Mouse (Mus musculus) adrenal gland, postnatal 36 days (tissue): ENCODE data around the gene Herc2. TPM values are rescaled to one million over a fixed set of nuclear protein-coding genes. Genes with fewer than 3 reads are reported as not detected.
A peak's percentile ranks its signal among the peaks of the same experiment; 100 is the strongest.

Experiments
- DNase-seq, 2 experiments: peaks; one replicate each; pipeline ENCODE4 v3.0.0; 2021; ENCODE audit warnings: mixed read lengths in 1 of 2
- total RNA-seq, 2 experiments: library from RNA; stranded (reverse); gene quantifications; 2 replicates each; pipeline ENCODE4 v1.2.3; 2021

Herc2 gene
- total RNA-seq, 2 experiments from 2014 or later, result 64.1 to 82.4 TPM

- no peak for DNase-seq
Observed at GRCm38 (mm10) chr7:56066634-56067033, 16.6 kb downstream of the Herc2 start.

GRCm38 (mm10) chr7:56071724-56072123 lies 21.7 kb downstream of the Herc2 start:
- no peak for DNase-seq

DNA sequence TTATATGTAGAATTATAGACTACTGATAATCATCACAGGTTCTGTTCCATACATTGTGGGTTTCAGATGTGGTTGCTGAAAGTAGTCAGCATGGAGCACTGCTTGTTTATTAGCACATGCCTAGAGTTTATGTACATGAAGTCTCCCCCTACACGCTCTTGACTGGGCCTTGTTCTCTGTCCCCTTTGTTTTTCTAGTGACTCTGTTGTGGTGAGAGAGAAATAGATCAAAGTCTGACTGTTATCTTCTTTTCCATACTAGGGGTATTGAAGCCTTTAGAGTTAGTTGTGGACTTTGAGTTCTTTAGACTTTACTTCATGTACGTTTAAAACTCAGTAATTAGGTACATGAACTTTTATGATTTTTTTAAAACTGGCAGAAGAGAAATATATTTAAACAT lies 33.0 kb downstream of the Herc2 start:
- DNase-seq, result no peak

DNA sequence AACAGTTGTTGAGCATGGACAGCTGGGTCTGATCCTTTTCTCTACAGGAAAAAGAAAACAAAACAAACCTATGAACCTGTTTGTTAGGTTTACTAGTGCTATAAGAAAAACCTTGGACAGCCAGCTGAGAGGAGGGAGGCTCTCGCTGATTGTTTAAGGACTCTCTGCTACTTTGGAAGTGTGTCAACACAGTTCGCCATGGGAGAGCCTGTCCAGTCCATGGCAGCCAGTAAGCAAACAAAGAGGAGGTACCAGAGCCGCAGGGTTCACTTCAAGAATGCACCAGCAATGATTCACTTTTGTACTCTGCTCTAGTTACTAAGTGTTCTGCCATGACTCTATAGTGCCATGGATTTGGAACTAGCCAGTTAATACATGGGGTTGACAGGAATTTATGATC lies 39.1 kb downstream of the Herc2 start:
- DNase-seq, result no peak

- DNase-seq, result no peak
Observed at GRCm38 (mm10) chr7:56091445-56091844, 41.4 kb downstream of the Herc2 start.

GRCm38 (mm10) chr7:56102293-56102847 lies 52.4 kb downstream of the Herc2 start:
- no peak for DNase-seq

GRCm38 (mm10) chr7:56112999-56113398 lies 63.0 kb downstream of the Herc2 start:
- DNase-seq, result no peak

DNA sequence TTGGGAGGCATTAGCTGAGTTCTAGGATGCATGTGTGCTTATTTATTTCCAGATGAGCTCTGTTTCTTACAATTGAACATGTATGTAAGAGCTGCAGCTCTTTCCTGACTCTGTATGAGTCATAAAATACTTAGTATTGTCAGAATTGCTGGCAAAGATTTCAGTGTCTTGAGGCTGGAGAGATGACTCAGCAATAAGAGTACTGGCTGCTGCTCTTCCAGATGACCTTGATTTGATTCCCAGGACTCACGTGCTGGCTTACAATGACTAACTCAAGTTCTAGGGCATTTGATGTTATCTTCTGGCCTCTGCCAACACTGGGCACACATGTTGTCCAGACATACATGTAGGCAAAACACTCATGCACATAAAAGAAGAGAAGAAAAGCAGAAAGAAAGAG lies 64.2 kb downstream of the Herc2 start:
- DNase-seq, result peak; percentile 61 to 66

GRCm38 (mm10) chr7:56120968-56121367 lies 71.0 kb downstream of the Herc2 start:
- DNase-seq, result no peak

- no peak for DNase-seq
Observed at GRCm38 (mm10) chr7:56121425-56121824, 71.4 kb downstream of the Herc2 start.

GRCm38 (mm10) chr7:56128080-56128479 lies 78.1 kb downstream of the Herc2 start:
- DNase-seq, result no peak

DNA sequence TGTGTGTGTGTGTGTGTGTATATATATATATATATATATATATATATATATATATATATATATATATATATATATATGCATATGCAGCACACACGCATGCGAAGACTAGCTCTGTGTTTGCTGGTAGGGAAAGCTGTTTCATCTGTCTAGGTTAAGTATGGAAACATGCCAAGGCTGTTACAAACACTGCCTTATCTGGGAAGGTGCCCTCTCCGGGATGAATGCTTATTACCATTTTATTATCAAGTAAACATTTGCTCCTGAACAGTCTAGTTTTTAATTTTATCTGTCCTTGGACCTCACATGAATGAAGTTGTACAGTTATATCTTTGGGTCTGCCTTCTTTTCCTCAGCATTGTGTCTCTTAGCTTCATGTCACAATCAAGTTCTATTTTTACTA lies 79.6 kb downstream of the Herc2 start:
- DNase-seq, result no peak

- no peak for DNase-seq
Observed at GRCm38 (mm10) chr7:56131548-56131947, 81.6 kb downstream of the Herc2 start.

- DNase-seq, result peak; percentile 22 to 31
Observed at GRCm38 (mm10) chr7:56138706-56139105, 88.7 kb downstream of the Herc2 start.

DNA sequence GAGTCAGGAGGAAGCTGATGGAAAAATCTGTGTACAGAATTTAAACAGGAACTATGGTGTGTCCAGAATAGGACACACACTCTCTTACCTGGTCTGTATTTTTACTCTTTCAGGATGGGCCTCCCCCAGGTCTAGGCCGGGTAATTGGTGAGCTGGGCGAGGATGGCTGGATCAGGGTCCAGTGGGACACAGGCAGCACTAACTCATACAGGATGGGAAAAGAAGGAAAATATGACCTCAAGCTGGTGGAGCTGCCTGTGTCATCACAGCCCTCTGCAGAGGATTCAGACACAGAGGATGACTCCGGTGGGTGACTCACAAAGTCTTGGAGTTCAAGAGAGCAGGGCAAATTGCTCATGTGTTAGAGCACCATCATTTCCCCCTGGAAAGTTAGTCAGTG lies 96.4 kb downstream of the Herc2 start:
- peak in 1 of 2 experiments; percentile 11 for DNase-seq

- no peak for DNase-seq
Observed at GRCm38 (mm10) chr7:56148925-56149324, 98.9 kb downstream of the Herc2 start.

GRCm38 (mm10) chr7:56151885-56152676 lies 102.1 kb downstream of the Herc2 start:
- DNase-seq, result no peak

- DNase-seq, result no peak
Observed at GRCm38 (mm10) chr7:56153161-56153560, 103.2 kb downstream of the Herc2 start.

GRCm38 (mm10) chr7:56153625-56154024 lies 103.6 kb downstream of the Herc2 start:
- DNase-seq, result peak; percentile 52 to 58

DNA sequence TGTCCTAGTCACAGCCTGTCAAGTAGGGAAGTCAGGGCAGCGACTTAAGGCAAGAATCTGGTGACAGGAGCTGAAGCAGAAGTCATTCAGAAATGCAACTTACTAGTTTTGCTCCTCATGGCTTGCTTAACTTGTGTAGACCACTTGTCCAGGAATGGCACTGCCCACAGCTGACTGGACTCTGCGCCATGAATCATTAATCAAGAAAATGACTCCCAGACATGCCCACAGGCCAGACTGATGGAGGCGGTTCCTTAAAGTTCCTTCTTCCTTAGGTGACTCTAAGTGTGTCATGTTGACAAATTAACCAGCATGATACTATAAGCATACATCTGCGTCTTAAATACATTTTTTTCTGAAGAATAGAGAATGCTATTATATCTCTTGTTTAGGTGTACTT lies 113.3 kb downstream of the Herc2 start:
- DNase-seq, result no peak

- DNase-seq, result no peak
Observed at GRCm38 (mm10) chr7:56168713-56169112, 118.7 kb downstream of the Herc2 start.

GRCm38 (mm10) chr7:56177371-56177770 lies 127.4 kb downstream of the Herc2 start:
- no peak for DNase-seq

- peak; percentile 52 to 59 for DNase-seq
Observed at GRCm38 (mm10) chr7:56191041-56191440, 141.0 kb downstream of the Herc2 start.

DNA sequence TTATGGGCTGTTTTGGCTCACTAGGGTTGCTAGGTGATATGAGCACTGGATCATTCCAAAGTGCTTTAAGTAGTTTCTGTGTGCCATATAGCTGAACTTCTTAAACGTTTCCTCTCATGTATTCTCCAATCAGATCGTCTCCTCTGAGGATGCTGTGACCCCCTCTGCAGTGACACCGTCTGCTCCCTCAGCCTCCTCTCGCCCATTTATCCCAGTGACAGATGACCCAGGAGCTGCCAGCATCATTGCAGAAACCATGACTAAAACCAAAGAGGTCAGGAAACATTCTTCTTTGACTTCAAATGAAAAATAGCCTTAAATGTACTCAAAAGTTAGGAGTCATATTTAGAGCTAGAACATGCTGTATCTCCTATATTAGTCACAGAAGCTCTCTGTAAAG lies 141.7 kb downstream of the Herc2 start:
- peak; percentile 39 to 62 for DNase-seq
